Mouse (Mus musculus) heart, adult 2 months (tissue): ENCODE data around the gene Aak1. TPM values are rescaled to one million over a fixed set of nuclear protein-coding genes. Genes with fewer than 3 reads are reported as not detected.
A peak's percentile ranks its signal among the peaks of the same experiment; 100 is the strongest.

Source experiments
- DNase-seq, 2 experiments: peaks; one replicate each; pipeline ENCODE4 v3.0.0; 2021
- H3K27ac ChIP-seq: fragments of 200-600 bp; 2 replicates; pipeline ENCODE4 v1.8.1; 2022
- H3K27me3 ChIP-seq: fragments of 200-500 bp; 2 replicates; pipeline ENCODE4 v1.6.1; 2012; ENCODE audit warnings: mild to moderate bottlenecking, low read length, inconsistent platforms, mixed read lengths; ENCODE audit not compliant: control insufficient read depth, insufficient read depth
- H3K36me3 ChIP-seq: fragments of 200-500 bp; 2 replicates; pipeline ENCODE4 v1.6.1; 2012; ENCODE audit warnings: low read length, inconsistent platforms; ENCODE audit not compliant: control insufficient read depth, insufficient read depth
- H3K4me1 ChIP-seq: fragments of 200-500 bp; 2 replicates; pipeline ENCODE4 v1.6.1; 2011; ENCODE audit warnings: low read length; ENCODE audit not compliant: control insufficient read depth, insufficient read depth
- H3K4me3 ChIP-seq: fragments of 200-600 bp; 2 replicates; pipeline ENCODE4 v1.8.1; 2022
- H3K79me2 ChIP-seq: fragments of 200-500 bp; replicated peaks from 2 replicates; pipeline ENCODE4 v1.6.1; 2012; ENCODE audit warnings: mild to moderate bottlenecking, inconsistent platforms, low read length, moderate library complexity, mixed read lengths; ENCODE audit not compliant: control insufficient read depth, insufficient read depth
- H3K9ac ChIP-seq: fragments of 200-500 bp; 2 replicates; pipeline ENCODE4 v1.6.1; 2012; ENCODE audit warnings: low read depth, mild to moderate bottlenecking, control low read depth, inconsistent platforms, low read length, mixed read lengths
- CTCF ChIP-seq: fragments of 200-600 bp; IDR thresholded peaks from 2 replicates; pipeline ENCODE4 v1.8.1; 2022; ENCODE audit warnings: antibody characterized with exemption, mild to moderate bottlenecking, moderate library complexity
- EP300 ChIP-seq: fragments of 200-500 bp; IDR thresholded peaks from 2 replicates; pipeline ENCODE4 v1.6.1; 2011; ENCODE audit warnings: low read depth, low read length, control low read depth; ENCODE audit not compliant: insufficient read depth
- POLR2A ChIP-seq: fragments of 200-500 bp; IDR thresholded peaks from 2 replicates; pipeline ENCODE4 v1.6.1; 2011; ENCODE audit warnings: mild to moderate bottlenecking, low read depth, low read length, control low read depth; ENCODE audit not compliant: insufficient read depth
- WGBS: fragments of 180-500 bp; shearing (Covaris S2); methylation state at CpG from one replicate; pipeline ENCODE4 v1.1.7; 2018; 5-methylcytosine and 5-hydroxymethylcytosine counted together
- intact Hi-C: fragments of 180-260 bp; cut with DNase I; formaldehyde crosslinking; loops from one replicate; pipeline ENCODE4 v1.15.1; 2025
- polyA plus RNA-seq: library from polyadenylated mRNA; depleted of rRNA; stranded (reverse); fragments of >200 nt; gene quantifications from 2 replicates; pipeline ENCODE4 v1.2.3, GENCODE M21; 2012
- total RNA-seq, 2 experiments: library from RNA; stranded (reverse); gene quantifications; 2 replicates each; pipeline ENCODE4 v1.2.3; 2021

The Aak1 gene
- total and polyA plus RNA-seq, 3 experiments, result 20.5 to 85.5 (median 81.6) TPM

DNA sequence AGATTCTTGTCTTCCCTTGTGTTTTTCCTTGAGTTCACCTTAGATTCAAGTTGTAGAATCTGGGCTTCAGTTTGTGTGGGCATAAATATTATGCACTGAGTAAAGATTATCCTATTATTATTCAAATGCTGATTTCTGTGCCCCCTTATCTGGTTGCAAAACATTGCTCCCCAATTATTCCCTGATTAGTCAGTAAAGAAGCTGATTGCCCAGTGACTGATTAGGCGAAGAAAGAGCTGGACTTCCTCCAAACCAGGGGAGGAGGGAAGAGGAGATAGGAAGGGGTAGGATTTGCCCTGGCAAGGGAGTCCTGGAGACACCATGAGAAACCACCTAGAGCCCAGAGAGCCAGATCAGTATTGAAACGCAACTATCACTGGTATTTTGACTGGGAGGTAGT lies 154.8 kb downstream of the Aak1 start:
- Histone ChIP-seq H3K36me3 (no peaks in the 10 kb centered on the region), H3K27ac (no peak overlapping the region), H3K4me3 (no peak overlapping the region), H3K27me3 (no peaks in the 10 kb centered on the region), H3K4me1 (peaks cover under 1% of the 10 kb centered on the region), H3K79me2 (no peaks in the 10 kb centered on the region), H3K9ac (no peak overlapping the region)
- no peak for TF ChIP-seq CTCF
- no peak for TF ChIP-seq EP300
- TF ChIP-seq POLR2A, result no peak
- no peak for DNase-seq
- WGBS, result 75% methylated on average over 2 of the region's 2 CpGs
- intact Hi-C loops, result loop anchor here (5.0 kb wide), 1 partner anchor 192 kb away; no protein-coding TSS in a partner anchor

DNA sequence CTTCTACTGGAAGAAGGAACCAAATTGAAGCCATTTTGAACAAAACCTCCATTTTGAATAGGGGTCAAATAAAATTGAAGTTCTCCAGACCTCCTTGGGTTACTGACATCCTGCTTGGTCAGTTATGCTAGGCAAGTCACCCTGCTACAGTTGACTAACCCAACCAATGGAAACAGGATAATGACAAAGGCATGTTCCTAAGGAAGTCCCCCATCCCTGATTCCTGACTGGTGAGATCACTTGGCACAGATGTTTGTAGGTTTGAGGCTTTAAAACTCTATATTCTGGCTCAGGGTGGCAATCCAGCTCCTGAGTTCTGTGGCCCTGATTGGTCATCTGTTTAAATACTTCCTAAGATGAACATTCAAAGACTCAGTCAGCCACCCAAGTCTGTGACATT lies 156.3 kb downstream of the Aak1 start:
- intact Hi-C loops, result no loop called here

DNA sequence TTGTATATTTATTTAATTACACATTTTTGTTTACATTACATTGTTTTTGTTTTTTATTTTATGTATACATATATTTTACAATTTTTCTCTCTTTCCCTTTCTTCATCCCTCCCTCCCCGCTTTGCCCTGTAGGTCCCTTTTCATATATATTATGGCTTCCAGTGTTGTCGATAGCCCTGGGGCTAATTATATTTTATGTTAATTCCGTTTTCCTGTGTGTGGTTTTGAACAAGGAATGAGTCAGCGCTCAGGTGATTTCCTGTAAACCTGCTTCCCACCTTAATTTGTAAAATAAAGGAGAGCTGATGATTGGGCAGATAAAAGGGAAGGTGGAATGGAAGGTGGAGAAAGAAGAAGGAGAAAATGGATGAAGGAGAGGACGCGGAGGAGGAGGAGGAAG lies 159.6 kb downstream of the Aak1 start, which contains the start of gene Nfu1:
Gene Nfu1 (plus strand): TSS at position 350 of the 400 bp plus-strand sequence.
- WGBS, result 77% methylated on average over 6 of the region's 6 CpGs
- Histone ChIP-seq H3K27ac (peak within 1 kb of the TSS; percentile 92), H3K27me3 (no peaks in the 10 kb centered on the region), H3K9ac (peak within 1 kb of the TSS; percentile 98), H3K36me3 (peaks cover 7% of the 10 kb centered on the region), H3K4me1 (peaks cover 4% of the 10 kb centered on the region), H3K79me2 (peaks cover 5% of the 10 kb centered on the region), H3K4me3 (peak within 1 kb of the TSS; percentile 89)
- intact Hi-C loops, result no loop called here
- no peak for DNase-seq
- TF ChIP-seq EP300 (no peak), CTCF (no peak), POLR2A (no peak)

More for the DNA sequence above, 156.3 kb downstream of the Aak1 start:
- no peak for DNase-seq
- Histone ChIP-seq H3K4me1 (peaks cover 2% of the 10 kb centered on the region), H3K4me3 (no peak overlapping the region), H3K79me2 (peaks cover under 1% of the 10 kb centered on the region; the same call in 1 of the 2 replicates), H3K27ac (no peak overlapping the region), H3K9ac (no peak overlapping the region), H3K36me3 (peaks cover 2% of the 10 kb centered on the region), H3K27me3 (no peaks in the 10 kb centered on the region)
- TF ChIP-seq CTCF (no peak), POLR2A (no peak), EP300 (no peak)

DNA sequence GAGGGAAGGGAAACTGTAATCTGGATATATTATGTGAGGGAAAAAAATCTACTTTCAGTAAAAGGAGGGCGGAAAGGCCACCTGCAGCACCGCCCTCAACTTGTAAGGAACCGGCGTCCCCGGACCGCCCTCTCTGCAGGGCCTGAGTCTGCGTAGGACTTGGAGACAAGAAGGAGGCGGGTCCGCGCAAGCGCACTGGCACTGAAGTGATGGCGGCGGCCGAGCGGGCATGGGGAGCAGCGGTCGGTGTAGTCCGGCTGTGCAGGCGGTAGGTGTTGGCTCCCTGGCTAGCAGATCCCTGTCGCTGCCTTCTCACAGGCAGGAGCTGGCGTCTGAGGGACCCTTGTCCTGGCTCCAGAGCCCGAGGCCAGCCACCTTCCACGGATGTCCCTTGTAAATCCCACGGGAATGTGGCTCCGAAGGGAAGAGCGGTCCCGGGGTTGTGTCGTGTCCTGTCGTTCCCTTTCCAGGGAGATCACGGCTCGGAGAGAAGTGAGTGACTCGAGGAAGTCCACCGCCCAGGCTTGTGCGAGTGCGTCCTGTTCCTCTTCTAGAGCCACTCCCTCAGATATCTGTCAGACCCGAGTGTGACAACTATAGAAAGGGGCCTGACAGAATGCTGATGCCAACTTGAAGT lies 160.5 kb downstream of the Aak1 start:
- Histone ChIP-seq H3K27me3 (no peaks in the 10 kb centered on the region), H3K4me1 (peaks cover 4% of the 10 kb centered on the region), H3K36me3 (peaks cover 7% of the 10 kb centered on the region), H3K79me2 (peaks cover 5% of the 10 kb centered on the region), H3K27ac (peak overlapping the region; percentile 92), H3K4me3 (peak overlapping the region; percentile 89), H3K9ac (peak overlapping the region; percentile 98)
- TF ChIP-seq EP300 (no peak), POLR2A (peak; percentile 94), CTCF (no peak)
- DNase-seq, result peak; percentile 95 to 96
- intact Hi-C loops, result loop anchor here (2.0 kb wide), 1 partner anchor 33 kb away; the partner anchor contains the start of gene Gfpt1
- WGBS, result under 1% methylated on average over 36 of the region's 36 CpGs

DNA sequence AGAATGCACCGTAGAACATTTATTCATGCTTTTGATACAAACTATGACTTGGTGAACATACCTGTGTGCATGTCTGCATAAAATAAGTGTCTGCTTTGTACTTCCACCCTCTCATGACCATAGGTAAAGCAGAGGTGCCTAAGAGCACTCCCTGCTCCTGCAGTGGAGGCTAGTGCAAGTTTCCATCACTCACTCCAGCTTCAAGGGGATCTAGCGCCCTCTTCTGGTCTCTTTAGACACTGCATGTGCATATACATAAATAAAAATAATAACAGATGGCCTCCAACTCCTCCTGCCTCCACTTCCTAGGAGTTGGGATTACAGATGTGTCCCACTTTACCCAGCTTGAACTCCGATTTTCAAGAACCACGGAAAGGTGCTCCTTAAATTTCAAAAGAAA lies 167.6 kb downstream of the Aak1 start:
- intact Hi-C loops, result no loop called here
- no peak for DNase-seq
- WGBS, result 61% methylated on average over 4 of the region's 4 CpGs

DNA sequence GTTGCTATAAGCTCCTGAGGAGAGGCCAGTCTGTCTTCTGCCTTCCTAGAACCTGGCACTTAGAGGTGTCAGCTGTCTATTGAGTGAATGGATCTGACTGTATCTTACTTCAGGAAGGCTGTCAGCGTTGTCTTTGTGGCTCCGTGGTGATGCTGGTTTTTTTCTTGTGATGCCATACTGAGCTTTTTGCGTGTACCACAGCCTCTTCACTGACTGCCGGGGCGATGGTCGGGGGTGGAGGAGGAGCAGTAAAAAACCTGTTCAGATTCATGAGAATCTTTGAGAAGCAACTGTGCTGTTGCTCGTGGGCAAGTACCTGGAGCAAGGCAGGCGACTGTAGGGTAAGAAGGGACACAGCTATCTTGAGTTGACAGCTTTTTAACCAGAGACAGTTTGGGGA lies 169.6 kb downstream of the Aak1 start:
- 93% methylated on average over 8 of the region's 8 CpGs for WGBS
- no peak overlapping the region for H3K9ac ChIP-seq
- intact Hi-C loops, result no loop called here
- H3K4me3 ChIP-seq, result no peak overlapping the region
- H3K4me1 ChIP-seq, result no peaks in the 10 kb centered on the region
- TF ChIP-seq EP300, result no peak
- TF ChIP-seq CTCF, result no peak
- TF ChIP-seq POLR2A, result no peak
- 0 out of 2 replicates have a peak, but pooled peaks cover 2% of the 10 kb centered on the region for H3K79me2 ChIP-seq
- H3K27me3 ChIP-seq, result no peaks in the 10 kb centered on the region
- H3K36me3 ChIP-seq, result no peaks in the 10 kb centered on the region; the same call in 1 of the 2 replicates
- H3K27ac ChIP-seq, result no peak overlapping the region
- DNase-seq, result no peak

More for the DNA sequence above, 167.6 kb downstream of the Aak1 start:
- Histone ChIP-seq H3K27me3 (no peaks in the 10 kb centered on the region), H3K36me3 (peaks cover 4% of the 10 kb centered on the region), H3K4me3 (no peak overlapping the region), H3K27ac (no peak overlapping the region), H3K79me2 (peaks cover 5% of the 10 kb centered on the region; the same call in 1 of the 2 replicates), H3K9ac (no peak overlapping the region), H3K4me1 (no peaks in the 10 kb centered on the region)
- TF ChIP-seq CTCF (peak; percentile 72), POLR2A (no peak)
